Mouse (Mus musculus): ENCODE measurements around the gene Bglap2.
A peak's percentile ranks its signal among the peaks of the same experiment; 100 is the strongest.

- TF ChIP-seq CTCF (IDR thresholded peaks at IDR 0.05; ENCODE audit: borderline replicate concordance, extremely low read depth, insufficient read depth, insufficient read length) (no peak), POLR2A (IDR thresholded peaks at IDR 0.05; ENCODE audit: borderline replicate concordance, extremely low read depth, insufficient read depth, insufficient read length, poor library complexity, severe bottlenecking) (peak; percentile 97)
These were observed 42.2 kb downstream of the Bglap2 start, which contains the start of the genes Tmem79 and Smg5 for GRCm38 (mm10) chr3:88336058-88337013.
